Mouse (Mus musculus) thymus, adult 2 months (tissue): ENCODE data around the gene Apopt1. TPM values are rescaled to one million over a fixed set of nuclear protein-coding genes. Genes with fewer than 3 reads are reported as not detected.

Experiments used
- DNase-seq: peaks from one replicate; pipeline ENCODE4 v3.0.0; 2021
- H3K27ac ChIP-seq: fragments of 200-500 bp; 2 replicates; pipeline ENCODE4 v1.5.1; 2012; ENCODE audit warnings: low read length, control low read depth; ENCODE audit not compliant: control insufficient read depth, insufficient read depth
- H3K27me3 ChIP-seq: fragments of 200-500 bp; 2 replicates; pipeline ENCODE4 v1.6.1; 2012; ENCODE audit warnings: mild to moderate bottlenecking, low read length, moderate library complexity, mixed read lengths; ENCODE audit not compliant: control insufficient read depth, insufficient read depth
- H3K36me3 ChIP-seq: fragments of 200-500 bp; 2 replicates; pipeline ENCODE4 v1.6.1; 2012; ENCODE audit warnings: mild to moderate bottlenecking, low read length, moderate library complexity; ENCODE audit not compliant: control insufficient read depth, insufficient read depth
- H3K4me1 ChIP-seq: fragments of 200-500 bp; replicated peaks from 2 replicates; pipeline ENCODE4 v1.6.1; 2012; ENCODE audit warnings: low read length; ENCODE audit not compliant: control insufficient read depth, insufficient read depth
- H3K4me3 ChIP-seq: fragments of 200-500 bp; 2 replicates; pipeline ENCODE4 v1.5.1; 2012; ENCODE audit warnings: mild to moderate bottlenecking, low read length, control low read depth, moderate library complexity; ENCODE audit not compliant: control insufficient read depth, insufficient read depth
- CTCF ChIP-seq: fragments of 200-500 bp; IDR thresholded peaks from 2 replicates; pipeline ENCODE4 v1.5.1; 2012; ENCODE audit warnings: mild to moderate bottlenecking, control low read depth, low read length, moderate library complexity, borderline replicate concordance; ENCODE audit not compliant: control insufficient read depth, poor library complexity, insufficient read depth; ENCODE audit errors: extremely low read depth
- POLR2A ChIP-seq: fragments of 200-500 bp; IDR thresholded peaks from 2 replicates; pipeline ENCODE4 v1.6.1; 2012; ENCODE audit warnings: mild to moderate bottlenecking, low read length, control low read depth, moderate library complexity; ENCODE audit not compliant: control insufficient read depth, poor library complexity, insufficient read depth; ENCODE audit errors: extremely low read depth
- WGBS: fragments of 180-500 bp; shearing (Covaris S2); methylation state at CpG from one replicate; pipeline ENCODE4 v1.1.7; 2018; 5-methylcytosine and 5-hydroxymethylcytosine counted together
- polyA plus RNA-seq: library from polyadenylated mRNA; depleted of rRNA; stranded (reverse); fragments of >200 nt; gene quantifications from 2 replicates; pipeline ENCODE4 v1.2.3, GENCODE M21; 2012

Apopt1 gene
- polyA plus RNA-seq, 1 experiment = 32.3 TPM

GRCm38 (mm10) chr12:111680661-111681060 lies 32.4 kb upstream of the Apopt1 start:
- DNase-seq = no peak

GRCm38 (mm10) chr12:111681305-111681704 lies 31.8 kb upstream of the Apopt1 start:
- Histone ChIP-seq H3K36me3 (no peaks in the 10 kb centered on the region), H3K27me3 (no peaks in the 10 kb centered on the region), H3K27ac (no peak overlapping the region), H3K4me3 (no peak overlapping the region), H3K4me1 (peaks cover 18% of the 10 kb centered on the region)
- WGBS = 96% methylated on average over 8 of the region's 8 CpGs
- TF ChIP-seq POLR2A (no peak), CTCF (no peak)
- DNase-seq = no peak

More at GRCm38 (mm10) chr12:111680661-111681060, 32.4 kb upstream of the Apopt1 start:
- H3K4me3 ChIP-seq = no peak overlapping the region
- TF ChIP-seq POLR2A (no peak), CTCF (no peak)
- H3K4me1 ChIP-seq = peaks cover 18% of the 10 kb centered on the region
- no peaks in the 10 kb centered on the region for H3K36me3 ChIP-seq
- H3K27ac ChIP-seq = no peak overlapping the region
- H3K27me3 ChIP-seq = no peaks in the 10 kb centered on the region
- WGBS = 97% methylated on average over 13 of the region's 13 CpGs

DNA sequence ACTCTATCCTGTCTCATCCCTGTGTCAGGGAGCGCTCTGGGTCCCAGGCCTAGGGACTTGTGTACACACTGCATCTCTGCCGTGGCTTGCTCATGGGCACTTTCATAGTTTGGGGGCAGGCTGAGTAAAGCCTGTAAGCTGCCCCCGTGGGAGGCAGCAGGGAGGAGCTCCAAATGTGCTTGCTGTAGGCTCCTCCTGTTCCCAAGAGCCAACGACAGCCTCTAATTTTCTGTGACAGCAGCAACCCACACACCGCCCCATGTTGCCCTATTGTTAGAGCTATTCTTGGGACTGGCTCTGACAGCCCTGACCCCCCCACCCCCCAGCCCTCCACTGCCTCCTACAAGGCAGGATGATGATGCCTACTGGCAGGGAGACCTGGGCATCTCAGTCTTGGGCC lies 31.1 kb upstream of the Apopt1 start:
- no peak overlapping the region for H3K27ac ChIP-seq
- TF ChIP-seq CTCF = no peak
- TF ChIP-seq POLR2A = no peak

DNA sequence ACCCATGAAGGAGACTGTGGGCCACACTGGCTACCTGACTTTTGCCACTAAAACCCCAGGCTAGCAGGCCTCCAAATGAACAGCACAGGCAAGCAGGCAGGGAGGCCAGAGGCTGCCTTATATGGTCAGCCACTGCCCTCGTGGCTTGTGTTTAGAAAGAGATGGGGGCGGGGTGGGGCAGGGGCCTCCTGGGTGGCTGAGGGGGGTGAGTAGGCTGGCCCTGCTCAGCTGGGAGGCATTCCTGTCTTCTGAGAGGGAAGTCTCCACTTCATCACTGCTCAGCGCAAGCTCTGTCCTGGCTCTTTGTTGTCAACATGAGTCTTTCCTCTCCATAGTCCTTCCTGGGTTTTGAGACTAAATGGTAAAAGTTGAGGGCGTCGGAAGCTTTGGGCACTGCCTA lies 30.3 kb upstream of the Apopt1 start:
- Histone ChIP-seq H3K27me3 (no peaks in the 10 kb centered on the region), H3K4me1 (peaks cover 11% of the 10 kb centered on the region), H3K4me3 (no peak overlapping the region), H3K36me3 (no peaks in the 10 kb centered on the region), H3K27ac (no peak overlapping the region)
- WGBS = 90% methylated on average over 5 of the region's 5 CpGs
- no peak for TF ChIP-seq POLR2A
- no peak for TF ChIP-seq CTCF
- DNase-seq = no peak

More for the DNA sequence above, 31.1 kb upstream of the Apopt1 start:
- no peaks in the 10 kb centered on the region for H3K36me3 ChIP-seq
- no peak overlapping the region for H3K4me3 ChIP-seq
- WGBS = 94% methylated on average over 5 of the region's 5 CpGs
- peaks cover 17% of the 10 kb centered on the region for H3K4me1 ChIP-seq
- no peak for DNase-seq
- H3K27me3 ChIP-seq = no peaks in the 10 kb centered on the region

DNA sequence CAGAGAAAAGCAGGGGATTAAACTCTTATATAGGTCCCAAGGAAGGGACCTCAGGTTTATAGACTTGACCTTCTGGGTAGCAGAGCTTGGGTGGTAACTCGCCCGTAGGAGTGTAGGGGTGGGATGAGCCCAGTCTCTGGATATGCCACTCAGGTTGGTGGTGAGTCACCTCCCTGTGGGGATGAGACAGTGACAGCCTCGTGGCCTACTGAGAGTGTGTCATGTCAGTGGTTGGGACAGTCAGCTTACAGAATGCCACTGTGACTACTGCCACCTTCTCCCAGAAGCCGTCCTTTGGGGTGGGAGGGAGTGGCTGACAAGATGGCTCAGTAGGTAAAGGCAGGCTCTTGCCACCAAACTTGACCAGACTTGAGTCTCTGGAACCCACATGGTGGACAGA lies 26.7 kb upstream of the Apopt1 start:
- WGBS = 83% methylated on average over 4 of the region's 4 CpGs
- no peaks in the 10 kb centered on the region for H3K27me3 ChIP-seq
- no peak overlapping the region for H3K27ac ChIP-seq
- no peaks in the 10 kb centered on the region for H3K36me3 ChIP-seq
- H3K4me3 ChIP-seq = no peak overlapping the region
- peaks cover 16% of the 10 kb centered on the region for H3K4me1 ChIP-seq
- TF ChIP-seq POLR2A (no peak), CTCF (no peak)
- no peak for DNase-seq

- peaks cover 27% of the 10 kb centered on the region for H3K4me1 ChIP-seq
- no peaks in the 10 kb centered on the region for H3K36me3 ChIP-seq
- TF ChIP-seq POLR2A = no peak
- TF ChIP-seq CTCF = no peak
- H3K27me3 ChIP-seq = no peaks in the 10 kb centered on the region
- no peak for DNase-seq
- WGBS = 77% methylated on average over 14 of the region's 14 CpGs
- no peak overlapping the region for H3K4me3 ChIP-seq
- H3K27ac ChIP-seq = no peak overlapping the region
Measured at GRCm38 (mm10) chr12:111687350-111688068, 25.6 kb upstream of the Apopt1 start.

GRCm38 (mm10) chr12:111688069-111688428 lies 25.0 kb upstream of the Apopt1 start:
- no peak for DNase-seq
- Histone ChIP-seq H3K27ac (no peak overlapping the region), H3K27me3 (no peaks in the 10 kb centered on the region), H3K4me1 (peaks cover 32% of the 10 kb centered on the region), H3K4me3 (no peak overlapping the region), H3K36me3 (no peaks in the 10 kb centered on the region)
- 71% methylated on average over 2 of the region's 2 CpGs for WGBS
- no peak for TF ChIP-seq CTCF
- TF ChIP-seq POLR2A = no peak
